Mouse (Mus musculus): ENCODE results near the gene Eef1a2. TPM values are rescaled to one million over a fixed set of nuclear protein-coding genes. Genes with fewer than 3 reads are reported as not detected.

The Eef1a2 gene
- total RNA-seq, 2 experiments from 2014 or later: not detected

GRCm38 (mm10) chr2:181135446-181135818, 21.4 kb downstream of the Eef1a2 start:
- ATAC-seq (replicated peaks; ENCODE audit: poor library complexity, severe bottlenecking): no peak

DNA sequence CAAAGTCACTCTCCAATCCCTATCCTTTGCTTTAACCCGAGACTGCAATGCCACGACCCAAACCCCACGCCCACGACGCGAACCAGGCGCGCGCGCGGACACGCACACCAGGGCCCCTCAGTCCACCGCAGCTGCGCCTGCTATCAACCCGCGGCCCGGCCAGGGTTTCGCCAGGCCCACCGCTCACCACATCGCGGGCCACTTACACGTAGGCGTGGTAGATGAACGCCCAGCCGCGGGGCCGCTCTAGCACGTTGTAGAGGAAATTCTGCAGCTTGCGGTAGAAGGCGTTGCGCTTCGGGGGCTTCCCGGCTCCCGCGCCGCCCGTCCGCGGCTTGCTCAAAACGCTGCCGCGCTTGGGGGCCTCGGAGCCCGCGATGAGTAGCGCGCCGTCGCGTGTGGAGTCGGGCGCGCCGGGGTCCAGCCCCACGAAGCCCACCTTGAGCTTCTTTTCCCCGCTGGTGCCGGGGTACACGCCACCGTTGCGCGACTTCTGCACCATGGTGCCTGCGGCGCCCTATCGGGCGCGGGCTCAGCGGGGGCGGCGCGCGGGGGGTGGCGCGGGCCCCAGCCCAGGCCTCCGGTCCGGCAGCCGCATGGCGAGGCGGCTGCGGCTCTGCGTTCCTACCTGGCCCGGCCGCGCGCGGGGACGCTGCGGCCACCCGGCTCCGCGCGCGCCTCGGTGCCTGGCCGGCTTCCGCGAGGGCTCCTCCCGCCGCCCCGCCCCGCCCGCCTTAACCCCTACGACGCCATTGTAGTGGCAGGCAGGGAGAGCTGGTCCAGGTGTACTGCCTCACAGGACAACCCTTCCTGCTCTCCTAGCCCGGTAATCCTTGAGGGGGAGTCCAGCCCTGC, 22.0 kb downstream of the Eef1a2 start, which contains the start of gene Kcnq2:
Kcnq2 (minus strand) TSS at position 710 of the 855 bp plus-strand sequence.
- no peak for ATAC-seq (replicated peaks; ENCODE audit: poor library complexity, severe bottlenecking)

DNA sequence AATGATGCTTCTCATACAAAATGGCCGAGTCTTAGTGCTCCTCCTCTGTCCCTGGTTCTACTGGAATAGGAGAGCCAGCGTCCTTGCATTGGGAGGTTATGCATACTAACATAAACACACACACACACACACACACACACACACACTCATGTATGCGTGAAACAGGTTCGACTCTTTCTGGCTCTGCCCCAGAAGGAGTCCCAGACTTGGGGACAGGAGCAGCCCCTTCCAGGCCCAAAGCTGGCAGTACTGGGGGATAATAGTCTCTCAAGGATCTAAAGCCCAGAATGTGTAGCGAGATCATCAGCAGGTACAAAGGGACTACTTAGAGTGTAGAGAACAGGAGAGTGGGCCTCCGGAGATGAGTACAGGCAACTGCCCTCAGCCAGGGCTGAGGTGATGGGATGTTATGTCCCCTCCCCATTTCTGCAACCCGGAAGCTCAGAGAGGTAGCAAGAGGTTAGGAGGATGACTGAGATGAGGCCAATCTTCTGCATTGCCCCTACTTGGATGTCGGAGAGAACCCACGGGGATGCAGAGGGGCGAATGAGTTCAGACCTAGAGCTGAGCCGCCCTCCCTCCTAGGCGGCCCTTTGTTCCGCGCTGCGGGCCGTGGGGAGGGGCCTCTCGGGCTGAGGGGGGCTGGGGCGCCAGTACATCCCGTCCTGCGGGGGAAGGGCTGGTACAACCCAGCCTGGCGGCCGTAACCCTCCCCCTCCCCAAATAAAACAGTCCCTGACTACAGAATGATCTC, 22.8 kb downstream of the Eef1a2 start:
- no peak for ATAC-seq (replicated peaks; ENCODE audit: poor library complexity, severe bottlenecking)

DNA sequence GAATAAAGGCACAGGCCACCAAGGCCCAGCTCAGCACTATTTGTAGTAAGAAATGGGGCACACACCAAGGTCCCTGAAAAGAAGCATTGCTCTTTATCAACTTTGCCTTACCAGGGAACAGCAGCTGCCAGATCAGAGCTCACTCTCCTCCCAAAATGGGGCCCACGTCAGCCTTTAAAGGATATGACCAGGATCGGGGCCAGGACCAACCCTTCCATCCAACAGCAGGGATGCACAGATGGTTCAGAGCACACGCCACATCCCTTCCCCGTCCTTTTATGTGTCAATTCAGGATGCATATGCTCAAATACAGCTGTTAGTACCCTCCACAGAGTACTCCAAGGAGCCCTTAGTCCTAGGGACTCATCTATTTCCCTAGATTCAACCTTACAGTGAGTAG, 26.6 kb downstream of the Eef1a2 start:
- no peak for ATAC-seq (replicated peaks; ENCODE audit: poor library complexity, severe bottlenecking)

DNA sequence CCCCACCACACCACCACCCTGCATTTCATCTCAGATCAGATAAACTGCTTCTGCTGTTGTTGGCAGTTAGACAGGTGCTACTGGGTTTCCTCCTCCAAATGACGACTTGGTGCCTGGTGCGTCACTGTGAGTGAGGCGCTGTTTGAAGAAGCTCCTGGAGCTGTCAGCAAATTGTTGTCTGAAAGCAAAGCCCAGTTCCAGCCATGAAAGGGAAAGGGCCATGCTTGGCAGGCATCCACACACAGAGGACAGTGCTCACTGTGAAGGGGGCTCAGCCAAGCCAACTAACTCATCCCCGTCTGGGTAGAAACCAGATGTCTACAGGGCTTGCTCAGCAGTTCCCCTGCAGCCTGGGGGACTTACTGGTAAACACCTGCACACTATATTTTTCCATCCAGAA, 27.9 kb downstream of the Eef1a2 start:
- ATAC-seq (replicated peaks; ENCODE audit: poor library complexity, severe bottlenecking): no peak

DNA sequence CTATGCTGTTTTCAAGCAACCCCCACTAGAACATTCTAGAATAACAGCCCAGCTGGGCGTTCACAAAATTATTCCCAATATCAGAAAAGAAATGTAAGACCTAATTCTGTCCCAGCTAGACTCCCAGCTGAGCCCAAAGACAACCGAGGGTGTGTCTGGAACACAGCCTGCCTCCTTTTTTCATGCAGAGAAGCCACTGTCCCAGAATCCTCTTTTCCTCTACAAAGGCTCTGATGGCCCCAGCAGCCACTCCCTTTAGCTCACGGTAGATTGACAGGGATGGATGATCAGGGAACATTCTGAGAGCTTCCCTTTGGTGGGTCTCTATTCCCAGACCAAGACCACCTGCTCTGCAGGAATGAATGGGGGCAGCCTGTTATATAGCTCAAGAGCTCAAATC, 29.0 kb downstream of the Eef1a2 start:
- ATAC-seq (replicated peaks; ENCODE audit: poor library complexity, severe bottlenecking): no peak

DNA sequence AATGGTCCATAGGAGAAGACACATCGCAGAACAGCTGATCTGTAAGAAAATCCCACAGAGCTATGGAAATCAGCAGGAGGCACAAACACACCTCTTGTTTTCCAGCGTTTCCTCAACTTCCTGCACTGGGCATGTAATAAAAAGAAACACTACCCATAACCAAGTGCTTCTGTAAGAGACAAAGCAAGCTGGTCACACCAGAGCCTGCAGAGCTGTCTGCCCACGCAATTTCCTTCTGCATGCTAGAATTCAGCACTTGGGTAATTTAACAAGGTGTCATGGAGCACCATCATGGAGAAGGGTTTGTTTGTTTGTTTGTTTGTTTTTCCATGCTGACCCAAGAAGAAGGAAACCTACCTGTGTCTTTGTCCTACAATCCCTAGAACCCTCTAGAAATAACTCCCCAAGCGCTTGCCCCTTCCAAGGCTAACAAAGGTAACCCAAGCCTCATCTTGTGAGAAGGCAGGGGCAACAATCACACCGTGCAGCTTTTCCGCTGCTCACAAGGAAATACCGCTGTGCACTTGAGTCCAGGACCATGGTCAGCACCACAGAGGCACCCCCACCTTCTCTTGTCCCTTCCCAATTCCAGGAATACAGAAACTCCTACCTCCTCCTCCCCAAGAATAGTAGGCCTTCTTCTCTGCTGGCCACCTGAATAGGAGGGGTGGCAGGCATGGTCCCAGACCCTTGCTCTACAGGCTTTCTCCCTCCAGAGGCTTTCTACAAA, 30.9 kb downstream of the Eef1a2 start:
- ATAC-seq (replicated peaks; ENCODE audit: poor library complexity, severe bottlenecking): no peak

DNA sequence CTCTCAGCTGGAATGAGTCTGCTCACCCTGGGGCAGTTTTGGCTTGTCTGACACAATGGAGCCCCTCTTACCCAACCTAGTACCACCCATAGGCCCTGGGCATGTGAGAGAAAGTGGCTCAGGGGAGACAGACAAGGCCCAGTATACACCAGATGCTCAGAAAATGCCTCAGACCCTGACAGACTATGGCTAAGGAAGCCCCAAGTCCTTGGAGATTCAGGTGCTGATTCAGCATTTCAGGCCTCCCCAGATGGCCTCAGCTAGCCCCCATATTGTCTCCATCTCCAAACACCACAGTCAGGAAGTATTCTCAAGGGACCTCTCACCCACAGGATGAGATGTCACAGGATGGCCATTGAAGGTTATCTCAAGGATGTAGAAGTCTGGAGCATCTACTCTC, 34.2 kb downstream of the Eef1a2 start:
- no peak for ATAC-seq (replicated peaks; ENCODE audit: poor library complexity, severe bottlenecking)

GRCm38 (mm10) chr2:181120922-181121449, 35.8 kb downstream of the Eef1a2 start:
- ATAC-seq (replicated peaks; ENCODE audit: poor library complexity, severe bottlenecking): no peak

DNA sequence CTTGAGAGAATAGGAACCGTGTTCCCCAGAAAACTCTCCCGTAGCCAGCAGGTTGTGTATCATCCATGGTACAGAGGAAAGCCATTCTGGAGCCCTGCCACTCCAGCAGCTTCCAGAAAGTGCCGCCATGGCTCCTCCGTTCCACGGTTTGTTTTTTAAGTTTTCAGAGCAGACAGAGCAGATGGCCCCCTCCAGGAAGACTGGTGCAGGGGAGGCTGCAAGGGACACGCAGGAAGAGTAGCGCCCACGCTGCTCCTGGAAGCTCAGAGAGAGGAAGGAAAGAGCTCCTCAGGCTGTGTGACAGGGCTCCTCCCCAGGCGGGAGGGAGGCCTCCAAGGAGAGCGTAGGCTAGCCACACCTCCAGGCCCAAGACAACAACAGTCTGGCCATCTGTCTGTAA, 36.9 kb downstream of the Eef1a2 start:
- ATAC-seq (replicated peaks; ENCODE audit: poor library complexity, severe bottlenecking): no peak

GRCm38 (mm10) chr2:181116436-181116835, 40.4 kb downstream of the Eef1a2 start:
- no peak for ATAC-seq (replicated peaks; ENCODE audit: poor library complexity, severe bottlenecking)

- ATAC-seq (replicated peaks; ENCODE audit: poor library complexity, severe bottlenecking): no peak
These were observed 41.4 kb downstream of the Eef1a2 start for GRCm38 (mm10) chr2:181115367-181115766.

DNA sequence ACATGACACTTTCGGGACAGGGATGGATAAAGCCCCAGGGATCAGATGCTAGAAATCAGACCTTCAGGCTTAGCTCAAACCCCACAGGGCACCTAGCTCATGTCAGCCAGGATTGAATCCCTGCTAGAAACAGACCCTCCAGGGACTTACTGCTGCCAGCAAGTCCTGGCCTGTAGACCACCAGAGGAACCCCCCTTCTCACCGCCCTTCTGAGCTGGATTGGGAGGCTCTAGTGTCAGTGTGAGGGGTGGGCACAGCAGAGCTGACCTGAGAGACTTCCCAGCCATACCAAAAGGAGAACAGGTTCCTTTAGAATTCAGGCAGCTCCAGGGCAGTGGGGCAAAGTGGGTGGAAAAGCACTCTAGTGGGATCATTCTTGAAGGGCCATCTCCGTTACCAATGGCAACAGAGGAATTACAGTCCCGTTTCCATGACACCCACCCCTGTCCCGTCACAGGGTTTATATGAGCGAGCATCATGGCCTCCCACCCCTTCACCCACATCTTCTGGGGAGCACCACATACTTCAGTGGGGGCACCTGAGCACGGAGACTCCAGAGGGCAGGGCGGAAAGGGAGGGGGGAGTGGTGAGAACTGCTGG, 43.0 kb downstream of the Eef1a2 start:
- ATAC-seq (replicated peaks; ENCODE audit: poor library complexity, severe bottlenecking): no peak

- no peak for ATAC-seq (replicated peaks; ENCODE audit: poor library complexity, severe bottlenecking)
These were observed 45.1 kb downstream of the Eef1a2 start for GRCm38 (mm10) chr2:181111665-181112064.

- no peak for ATAC-seq (replicated peaks; ENCODE audit: poor library complexity, severe bottlenecking)
These were observed 52.7 kb downstream of the Eef1a2 start for GRCm38 (mm10) chr2:181104111-181104510.

DNA sequence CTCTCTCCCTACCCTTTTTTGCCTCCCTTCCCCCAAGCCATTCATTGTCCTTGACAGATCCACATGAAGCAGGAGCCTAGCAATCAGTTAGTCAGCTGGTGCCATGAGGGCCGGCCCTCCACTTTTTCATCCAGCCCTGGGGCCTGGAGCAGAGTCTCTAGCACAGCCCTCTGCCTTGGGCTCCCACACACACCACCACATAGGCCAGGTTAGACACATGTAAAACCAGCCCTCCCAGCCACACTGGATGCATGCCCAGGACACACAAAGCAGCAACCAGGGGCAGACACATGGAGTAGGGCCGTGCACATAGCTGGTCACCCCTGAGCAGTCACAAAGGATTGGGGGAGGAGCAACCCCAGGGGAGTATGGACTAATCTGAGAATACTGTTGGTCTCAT, 54.7 kb downstream of the Eef1a2 start:
- no peak for ATAC-seq (replicated peaks; ENCODE audit: poor library complexity, severe bottlenecking)

DNA sequence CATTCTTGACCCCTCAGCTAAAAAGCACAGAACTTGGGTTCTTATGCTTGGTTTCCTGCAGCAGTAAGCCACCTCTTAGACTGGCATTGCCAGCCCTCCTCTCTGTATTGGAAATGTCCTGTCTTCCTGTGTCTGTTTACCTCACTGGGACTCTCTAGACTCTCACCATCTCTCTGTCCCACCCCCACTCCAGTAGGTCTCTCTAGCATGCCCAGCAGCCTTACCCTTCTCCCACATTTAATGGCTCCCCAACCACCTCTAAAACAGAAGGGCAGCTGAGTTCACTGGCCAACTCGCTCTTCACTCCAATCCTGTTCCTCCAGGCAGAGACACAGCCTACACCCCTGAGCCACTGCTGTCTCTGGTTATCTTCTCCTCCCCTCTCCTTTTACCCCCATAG, 55.2 kb downstream of the Eef1a2 start:
- no peak for ATAC-seq (replicated peaks; ENCODE audit: poor library complexity, severe bottlenecking)

GRCm38 (mm10) chr2:181100087-181100486, 56.7 kb downstream of the Eef1a2 start:
- no peak for ATAC-seq (replicated peaks; ENCODE audit: poor library complexity, severe bottlenecking)
